Mouse (Mus musculus) forebrain, embryonic 11.5 days (tissue): ENCODE results near the gene Uvrag. TPM values are rescaled to one million over a fixed set of nuclear protein-coding genes. Genes with fewer than 3 reads are reported as not detected.

ENCODE experiments used
- ATAC-seq: fragments of 200-750 bp; cut with Nextera tagmentation; replicated peaks from 2 replicates; pipeline ENCODE4 v1.8.0; 2017; ENCODE audit warnings: moderate TSS enrichment; ENCODE audit not compliant: low FRiP score
- DNase-seq: peaks from one replicate; pipeline ENCODE4 v3.0.0-alpha.2; 2017; ENCODE audit warnings: low spot score
- H3K27ac ChIP-seq: fragments of 300-500 bp; sonication (generic); 2 replicates; pipeline ENCODE4 v1.5.1; 2014; ENCODE audit warnings: low read depth, low read length
- H3K27me3 ChIP-seq: fragments of 300-500 bp; sonication (generic); 2 replicates; pipeline ENCODE4 v1.6.1; 2014; ENCODE audit warnings: mild to moderate bottlenecking, low read length, mixed read lengths; ENCODE audit not compliant: control insufficient read depth, insufficient read depth
- H3K36me3 ChIP-seq: fragments of 300-500 bp; sonication (generic); 2 replicates; pipeline ENCODE4 v1.6.1; 2014; ENCODE audit warnings: mild to moderate bottlenecking, low read length, moderate library complexity, mixed read lengths; ENCODE audit not compliant: control insufficient read depth, insufficient read depth
- H3K4me1 ChIP-seq: fragments of 300-500 bp; sonication (generic); replicated peaks from 2 replicates; pipeline ENCODE4 v1.6.1; 2014; ENCODE audit warnings: low read length, mixed read lengths; ENCODE audit not compliant: control insufficient read depth, insufficient read depth
- H3K4me2 ChIP-seq: fragments of 300-500 bp; sonication (generic); 2 replicates; pipeline ENCODE4 v1.6.1; 2014; ENCODE audit warnings: low read depth, mild to moderate bottlenecking, low read length, moderate library complexity, mixed read lengths; ENCODE audit not compliant: severe bottlenecking
- H3K4me3 ChIP-seq: fragments of 300-500 bp; sonication (generic); 2 replicates; pipeline ENCODE4 v1.5.1; 2014; ENCODE audit warnings: low read depth, low read length
- H3K9ac ChIP-seq: fragments of 300-500 bp; sonication (generic); 2 replicates; pipeline ENCODE4 v1.6.1; 2014; ENCODE audit warnings: low read length
- H3K9me3 ChIP-seq: fragments of 300-500 bp; sonication (generic); 2 replicates; pipeline ENCODE4 v1.6.1; 2016; ENCODE audit warnings: low read length, mixed read lengths; ENCODE audit not compliant: control insufficient read depth
- WGBS: fragments of 180-500 bp; shearing (Covaris S2); extraction: QIAGEN DNeasy Blood & Tissue Kit; methylation state at CpG from one replicate; pipeline ENCODE4 v1.1.7; 2014; 5-methylcytosine and 5-hydroxymethylcytosine counted together
- polyA plus RNA-seq: library from polyadenylated mRNA; unstranded; fragments of >200 nt; fragmentation: Nextera tagmentation; extraction: Ambion mirVana; gene quantifications from 2 replicates; pipeline ENCODE4 v1.2.1, GENCODE M21; 2014

Gene Uvrag
- polyA plus RNA-seq, 1 experiment from 2014 or later: 12.2 TPM

- ATAC-seq (no peak), DNase-seq (no peak)
- no peak overlapping the region for H3K4me3 ChIP-seq
- no peak overlapping the region for H3K4me2 ChIP-seq
- no peaks in the 10 kb centered on the region for H3K9me3 ChIP-seq
- H3K27ac ChIP-seq: no peak overlapping the region
- no peaks in the 10 kb centered on the region for H3K27me3 ChIP-seq
- 64% methylated on average over 4 of the region's 4 CpGs for WGBS
- H3K36me3 ChIP-seq: no peaks in the 10 kb centered on the region
- no peak overlapping the region for H3K9ac ChIP-seq
- H3K4me1 ChIP-seq: 0 out of 2 replicates have a peak, but pooled peaks cover 2% of the 10 kb centered on the region
Measured at GRCm38 (mm10) chr7:98881887-98882286, 259.1 kb downstream of the Uvrag start.

- Histone ChIP-seq H3K4me3 (no peak overlapping the region), H3K4me2 (no peak overlapping the region), H3K9me3 (no peaks in the 10 kb centered on the region), H3K9ac (no peak overlapping the region), H3K27me3 (no peaks in the 10 kb centered on the region), H3K27ac (no peak overlapping the region), H3K4me1 (peaks cover 4% of the 10 kb centered on the region; the same call in 1 of the 2 replicates), H3K36me3 (no peaks in the 10 kb centered on the region)
- ATAC-seq (no peak), DNase-seq (no peak)
- WGBS: 94% methylated on average over 2 of the region's 2 CpGs
Measured at GRCm38 (mm10) chr7:98879176-98879575, 261.8 kb downstream of the Uvrag start.

GRCm38 (mm10) chr7:98876119-98876518 is 264.8 kb downstream of the Uvrag start:
- ATAC-seq (no peak), DNase-seq (no peak)
- Histone ChIP-seq H3K9me3 (no peaks in the 10 kb centered on the region), H3K4me1 (peaks cover 4% of the 10 kb centered on the region; the same call in 1 of the 2 replicates), H3K36me3 (no peaks in the 10 kb centered on the region), H3K27ac (no peak overlapping the region), H3K27me3 (no peaks in the 10 kb centered on the region), H3K4me2 (no peak overlapping the region), H3K9ac (peak overlapping the region; percentile 32; the same call in 1 of the 2 replicates), H3K4me3 (no peak overlapping the region)
- WGBS: 37% methylated on average over 13 of the region's 13 CpGs

- no peaks in the 10 kb centered on the region for H3K27me3 ChIP-seq
- no peaks in the 10 kb centered on the region for H3K36me3 ChIP-seq
- 33% methylated on average over 13 of the region's 13 CpGs for WGBS
- no peaks in the 10 kb centered on the region for H3K9me3 ChIP-seq
- DNase-seq (no peak), ATAC-seq (no peak)
- no peak overlapping the region for H3K27ac ChIP-seq
- H3K4me1 ChIP-seq: peaks cover 4% of the 10 kb centered on the region; the same call in 1 of the 2 replicates
- no peak overlapping the region for H3K9ac ChIP-seq
- H3K4me2 ChIP-seq: no peak overlapping the region
- no peak overlapping the region for H3K4me3 ChIP-seq
Measured at GRCm38 (mm10) chr7:98875390-98875990, 265.5 kb downstream of the Uvrag start.

GRCm38 (mm10) chr7:98874411-98874951 is 266.5 kb downstream of the Uvrag start:
- Histone ChIP-seq H3K4me1 (peaks cover 4% of the 10 kb centered on the region; the same call in 1 of the 2 replicates), H3K27me3 (no peaks in the 10 kb centered on the region)
- 67% methylated on average over 6 of the region's 6 CpGs for WGBS

GRCm38 (mm10) chr7:98873316-98873715 is 267.6 kb downstream of the Uvrag start:
- Histone ChIP-seq H3K9ac (no peak overlapping the region), H3K9me3 (no peaks in the 10 kb centered on the region), H3K4me2 (no peak overlapping the region), H3K27me3 (no peaks in the 10 kb centered on the region), H3K36me3 (no peaks in the 10 kb centered on the region), H3K4me1 (peaks cover 4% of the 10 kb centered on the region; the same call in 1 of the 2 replicates), H3K4me3 (no peak overlapping the region), H3K27ac (no peak overlapping the region)
- WGBS: 81% methylated on average over 12 of the region's 12 CpGs
- DNase-seq: no peak
- ATAC-seq: no peak

More at GRCm38 (mm10) chr7:98874411-98874951, 266.5 kb downstream of the Uvrag start:
- no peak for DNase-seq
- Histone ChIP-seq H3K9me3 (no peaks in the 10 kb centered on the region), H3K36me3 (no peaks in the 10 kb centered on the region), H3K4me3 (no peak overlapping the region), H3K27ac (no peak overlapping the region), H3K4me2 (no peak overlapping the region), H3K9ac (no peak overlapping the region)
- ATAC-seq: no peak

- H3K27ac ChIP-seq: no peak overlapping the region
- 79% methylated on average over 12 of the region's 12 CpGs for WGBS
- H3K36me3 ChIP-seq: no peaks in the 10 kb centered on the region
- ATAC-seq: no peak
- H3K27me3 ChIP-seq: no peaks in the 10 kb centered on the region
- no peak overlapping the region for H3K4me3 ChIP-seq
- no peak overlapping the region for H3K9ac ChIP-seq
- DNase-seq: no peak
- no peaks in the 10 kb centered on the region for H3K9me3 ChIP-seq
- peaks cover 3% of the 10 kb centered on the region; the same call in 1 of the 2 replicates for H3K4me1 ChIP-seq
- H3K4me2 ChIP-seq: no peak overlapping the region
Measured at GRCm38 (mm10) chr7:98871882-98872281, 269.1 kb downstream of the Uvrag start.

- Histone ChIP-seq H3K4me2 (no peak overlapping the region), H3K4me1 (no peaks in the 10 kb centered on the region; the same call in 1 of the 2 replicates), H3K4me3 (no peak overlapping the region), H3K9me3 (no peaks in the 10 kb centered on the region), H3K27me3 (no peaks in the 10 kb centered on the region), H3K36me3 (no peaks in the 10 kb centered on the region), H3K27ac (no peak overlapping the region), H3K9ac (no peak overlapping the region)
- DNase-seq (no peak), ATAC-seq (no peak)
- 30% methylated on average over 12 of the region's 12 CpGs for WGBS
Measured at GRCm38 (mm10) chr7:98870791-98871190, 270.1 kb downstream of the Uvrag start.

- H3K4me1 ChIP-seq: no peaks in the 10 kb centered on the region
- WGBS: 62% methylated on average over 3 of the region's 3 CpGs
- no peak for DNase-seq
- no peak overlapping the region for H3K27ac ChIP-seq
- no peaks in the 10 kb centered on the region for H3K27me3 ChIP-seq
- no peak overlapping the region for H3K9ac ChIP-seq
- no peaks in the 10 kb centered on the region for H3K36me3 ChIP-seq
- no peak for ATAC-seq
- H3K4me3 ChIP-seq: no peak overlapping the region
- H3K9me3 ChIP-seq: no peaks in the 10 kb centered on the region
- H3K4me2 ChIP-seq: no peak overlapping the region
Measured at GRCm38 (mm10) chr7:98869070-98869469, 271.9 kb downstream of the Uvrag start.
